Mouse (Mus musculus) heart, embryonic 11.5 days (tissue): ENCODE measurements around the gene Serinc1. TPM values are rescaled to one million over a fixed set of nuclear protein-coding genes. Genes with fewer than 3 reads are reported as not detected.

ENCODE experiments used
- ATAC-seq: fragments of 200-750 bp; cut with Nextera tagmentation; replicated peaks from 2 replicates; pipeline ENCODE4 v1.8.0; 2017; ENCODE audit warnings: moderate library complexity; ENCODE audit not compliant: insufficient number of reproducible peaks, low FRiP score, low TSS enrichment
- H3K27ac ChIP-seq: fragments of 300-500 bp; sonication (generic); 2 replicates; pipeline ENCODE4 v1.5.1; 2014; ENCODE audit warnings: mild to moderate bottlenecking, low read depth, low read length
- H3K27me3 ChIP-seq: fragments of 300-500 bp; sonication (generic); 2 replicates; pipeline ENCODE4 v1.6.1; 2014; ENCODE audit warnings: mild to moderate bottlenecking, low read length, mixed read lengths; ENCODE audit not compliant: control insufficient read depth, insufficient read depth
- H3K36me3 ChIP-seq: fragments of 300-500 bp; sonication (generic); 2 replicates; pipeline ENCODE4 v1.6.1; 2014; ENCODE audit warnings: mild to moderate bottlenecking, low read length, moderate library complexity, mixed read lengths; ENCODE audit not compliant: control insufficient read depth, insufficient read depth
- H3K4me1 ChIP-seq: fragments of 300-500 bp; sonication (generic); 2 replicates; pipeline ENCODE4 v1.6.1; 2014; ENCODE audit warnings: low read length; ENCODE audit not compliant: control insufficient read depth, insufficient read depth
- H3K4me2 ChIP-seq: fragments of 300-500 bp; sonication (generic); 2 replicates; pipeline ENCODE4 v1.6.1; 2014; ENCODE audit warnings: mild to moderate bottlenecking, moderate library complexity
- H3K4me3 ChIP-seq: fragments of 300-500 bp; sonication (generic); 2 replicates; pipeline ENCODE4 v1.5.1; 2014; ENCODE audit warnings: low read depth, low read length
- H3K9ac ChIP-seq: fragments of 300-500 bp; sonication (generic); 2 replicates; pipeline ENCODE4 v1.6.1; 2014; ENCODE audit warnings: mild to moderate bottlenecking, low read depth, low read length, moderate library complexity
- H3K9me3 ChIP-seq: fragments of 300-500 bp; sonication (generic); replicated peaks from 2 replicates; pipeline ENCODE4 v1.6.1; 2016; ENCODE audit warnings: low read length; ENCODE audit not compliant: control insufficient read depth
- WGBS: fragments of 180-500 bp; shearing (Covaris S2); extraction: QIAGEN DNeasy Blood & Tissue Kit; methylation state at CpG from one replicate; pipeline ENCODE4 v1.1.7; 2014; ENCODE audit not compliant: insufficient replicate concordance; 5-methylcytosine and 5-hydroxymethylcytosine counted together
- polyA plus RNA-seq: library from polyadenylated mRNA; unstranded; fragments of >200 nt; fragmentation: Nextera tagmentation; extraction: Ambion mirVana; gene quantifications from 2 replicates; pipeline ENCODE4 v1.2.1, GENCODE M21; 2014

The Serinc1 gene
- polyA plus RNA-seq, 1 experiment from 2014 or later, result 165 TPM

- Histone ChIP-seq H3K4me2 (no peak overlapping the region), H3K4me3 (no peak overlapping the region), H3K27ac (no peak overlapping the region), H3K9me3 (no peaks in the 10 kb centered on the region), H3K27me3 (no peaks in the 10 kb centered on the region), H3K4me1 (peaks cover 7% of the 10 kb centered on the region), H3K36me3 (no peaks in the 10 kb centered on the region), H3K9ac (no peak overlapping the region)
- 84% methylated on average over 2 of the region's 2 CpGs for WGBS
- no peak for ATAC-seq
Observed at GRCm38 (mm10) chr10:57492050-57492449, 40.3 kb downstream of the Serinc1 start.

GRCm38 (mm10) chr10:57488591-57488990 lies 43.7 kb downstream of the Serinc1 start:
- H3K4me3 ChIP-seq, result no peak overlapping the region
- H3K27ac ChIP-seq, result no peak overlapping the region
- no peaks in the 10 kb centered on the region for H3K36me3 ChIP-seq
- H3K27me3 ChIP-seq, result no peaks in the 10 kb centered on the region
- no peak overlapping the region for H3K9ac ChIP-seq
- H3K4me1 ChIP-seq, result no peaks in the 10 kb centered on the region; the same call in 1 of the 2 replicates
- H3K4me2 ChIP-seq, result no peak overlapping the region
- H3K9me3 ChIP-seq, result no peaks in the 10 kb centered on the region
- no peak for ATAC-seq

DNA sequence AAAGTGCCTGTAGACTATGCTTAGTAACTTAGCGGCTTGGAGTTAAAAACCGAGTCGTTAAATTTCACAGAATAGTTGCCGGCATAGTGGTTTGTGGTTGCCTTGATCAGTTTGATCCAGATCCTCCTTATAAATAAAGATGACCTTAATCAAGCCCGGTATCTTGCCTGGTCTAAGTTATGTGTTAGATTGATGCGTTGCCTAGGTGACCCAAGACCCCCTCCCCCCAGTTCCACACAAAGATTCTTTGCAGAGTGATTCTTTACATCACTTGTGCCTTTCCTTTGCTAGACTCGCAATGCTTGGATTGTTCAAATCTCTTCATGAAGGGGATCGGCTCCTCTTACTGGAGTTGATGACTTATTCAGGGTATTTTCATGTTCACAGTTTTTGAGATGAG lies 45.1 kb downstream of the Serinc1 start:
- ATAC-seq, result no peak
- WGBS, result 1% methylated on average over 8 of the region's 8 CpGs
- H3K27ac ChIP-seq, result peak overlapping the region; percentile 96; the same call in 1 of the 2 replicates

GRCm38 (mm10) chr10:57486542-57487071 lies 45.7 kb downstream of the Serinc1 start:
- peak; percentile 80 for ATAC-seq
- peak overlapping the region; percentile 96 for H3K27ac ChIP-seq
- peak overlapping the region; percentile 90 for H3K4me3 ChIP-seq
- H3K27me3 ChIP-seq, result no peaks in the 10 kb centered on the region
- peak overlapping the region; percentile 73 for H3K4me2 ChIP-seq
- H3K9ac ChIP-seq, result peak overlapping the region; percentile 97
- WGBS, result under 1% methylated on average over 55 of the region's 65 CpGs
- H3K36me3 ChIP-seq, result no peaks in the 10 kb centered on the region
- no peaks in the 10 kb centered on the region for H3K9me3 ChIP-seq
- no peaks in the 10 kb centered on the region; the same call in 1 of the 2 replicates for H3K4me1 ChIP-seq

More for the DNA sequence above, 45.1 kb downstream of the Serinc1 start:
- Histone ChIP-seq H3K9me3 (no peaks in the 10 kb centered on the region), H3K4me3 (peak overlapping the region; percentile 90), H3K9ac (peak overlapping the region; percentile 97), H3K4me2 (peak overlapping the region; percentile 73), H3K27me3 (no peaks in the 10 kb centered on the region), H3K36me3 (no peaks in the 10 kb centered on the region), H3K4me1 (no peaks in the 10 kb centered on the region; the same call in 1 of the 2 replicates)

DNA sequence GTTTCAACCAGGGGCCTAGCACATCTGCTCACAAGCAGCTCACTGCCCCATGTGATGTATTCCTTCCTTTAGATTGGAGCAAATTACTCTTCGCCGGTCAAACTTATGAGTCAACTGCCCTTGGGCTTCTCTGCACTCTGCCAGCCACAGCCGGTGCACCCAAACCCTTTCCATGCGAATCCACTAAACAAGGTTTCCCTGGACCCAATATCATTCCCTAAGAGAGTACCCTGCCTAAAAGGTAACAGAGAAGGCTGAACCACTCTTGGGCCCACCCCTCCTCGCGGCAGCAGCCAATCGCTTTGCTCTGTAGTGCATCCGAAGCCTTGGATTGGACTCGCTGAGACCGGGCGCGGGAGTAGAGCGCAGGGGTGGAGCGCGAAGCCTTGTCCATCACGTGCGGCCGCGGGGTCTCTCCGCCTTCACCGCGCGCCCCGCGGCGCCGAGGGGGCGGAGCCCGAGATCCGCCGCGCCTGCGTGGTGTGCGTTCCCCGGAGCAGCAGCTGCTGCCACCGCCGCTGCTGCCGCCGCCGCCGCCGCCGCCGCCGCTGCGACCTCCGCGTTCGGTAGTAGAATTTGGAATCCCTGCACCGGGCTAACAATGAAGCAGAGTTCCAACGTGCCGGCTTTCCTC lies 46.3 kb downstream of the Serinc1 start, which contains the start of gene Hsf2:
TSS of gene Hsf2 (plus strand) at position 478 of the 634 bp plus-strand sequence.
- no peaks in the 10 kb centered on the region for H3K36me3 ChIP-seq
- ATAC-seq, result peak; percentile 99
- H3K9ac ChIP-seq, result peak within 1 kb of the TSS; percentile 97

GRCm38 (mm10) chr10:57484741-57485140 lies 47.6 kb downstream of the Serinc1 start:
- H3K27me3 ChIP-seq, result no peaks in the 10 kb centered on the region
- WGBS, result 68% methylated on average over 3 of the region's 3 CpGs
- no peak overlapping the region for H3K4me2 ChIP-seq
- no peaks in the 10 kb centered on the region for H3K36me3 ChIP-seq
- H3K9ac ChIP-seq, result no peak overlapping the region
- no peak overlapping the region for H3K4me3 ChIP-seq
- ATAC-seq, result no peak
- H3K27ac ChIP-seq, result no peak overlapping the region
- H3K9me3 ChIP-seq, result no peaks in the 10 kb centered on the region
- H3K4me1 ChIP-seq, result no peaks in the 10 kb centered on the region; the same call in 1 of the 2 replicates

More for the DNA sequence above, 46.3 kb downstream of the Serinc1 start, which contains the start of gene Hsf2:
- 2% methylated on average over 50 of the region's 52 CpGs for WGBS
- Histone ChIP-seq H3K27me3 (no peaks in the 10 kb centered on the region), H3K9me3 (no peaks in the 10 kb centered on the region), H3K4me3 (peak within 1 kb of the TSS; percentile 90), H3K27ac (peak within 1 kb of the TSS; percentile 96), H3K4me1 (no peaks in the 10 kb centered on the region; the same call in 1 of the 2 replicates), H3K4me2 (peak within 1 kb of the TSS; percentile 73)

DNA sequence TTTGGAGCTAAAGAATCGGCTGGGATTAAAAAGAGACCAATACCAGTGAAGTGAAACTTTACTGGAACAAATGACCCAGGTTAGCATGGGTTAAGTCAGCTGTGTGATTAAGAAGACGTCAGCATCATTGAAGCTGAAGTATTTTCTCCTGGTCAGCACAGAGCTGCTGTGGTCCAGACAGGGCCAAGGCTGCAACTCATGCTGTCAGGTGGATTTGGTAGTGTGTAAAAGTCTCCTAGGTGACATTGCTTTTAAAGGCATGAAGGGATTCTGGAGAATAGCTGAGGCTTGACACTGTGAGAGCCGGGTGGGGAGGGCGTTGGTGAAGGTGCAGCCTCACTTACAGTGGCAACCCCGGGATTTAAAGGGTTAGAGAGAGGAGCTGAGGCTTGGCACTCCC lies 50.6 kb downstream of the Serinc1 start:
- Histone ChIP-seq H3K27ac (no peak overlapping the region), H3K4me2 (no peak overlapping the region), H3K9me3 (no peaks in the 10 kb centered on the region), H3K4me3 (no peak overlapping the region), H3K27me3 (no peaks in the 10 kb centered on the region), H3K36me3 (no peaks in the 10 kb centered on the region), H3K4me1 (no peaks in the 10 kb centered on the region), H3K9ac (no peak overlapping the region)
- no peak for ATAC-seq
- 51% methylated on average over 5 of the region's 5 CpGs for WGBS

- WGBS, result 75% methylated on average over 9 of the region's 9 CpGs
- Histone ChIP-seq H3K27me3 (no peaks in the 10 kb centered on the region), H3K9me3 (no peaks in the 10 kb centered on the region), H3K4me3 (no peak overlapping the region), H3K4me2 (no peak overlapping the region), H3K4me1 (no peaks in the 10 kb centered on the region), H3K9ac (no peak overlapping the region), H3K36me3 (no peaks in the 10 kb centered on the region), H3K27ac (no peak overlapping the region)
- no peak for ATAC-seq
Observed at GRCm38 (mm10) chr10:57477121-57477843, 55.0 kb downstream of the Serinc1 start.
